Mouse (Mus musculus) embryonic facial prominence, embryonic 10.5 days (tissue): ENCODE data around the gene Spag9. TPM values are rescaled to one million over a fixed set of nuclear protein-coding genes. Genes with fewer than 3 reads are reported as not detected.

Source experiments
- DNase-seq: peaks from one replicate; pipeline ENCODE4 v3.0.0-alpha.2; 2017; ENCODE audit warnings: low spot score
- H3K27ac ChIP-seq: fragments of 300-500 bp; sonication (generic); replicated peaks from 2 replicates; pipeline ENCODE4 v1.5.1; 2016; ENCODE audit warnings: mild to moderate bottlenecking
- H3K27me3 ChIP-seq: fragments of 300-500 bp; sonication (generic); replicated peaks from 2 replicates; pipeline ENCODE4 v1.6.1; 2016; ENCODE audit warnings: low read depth, mild to moderate bottlenecking; ENCODE audit not compliant: poor library complexity, severe bottlenecking
- H3K36me3 ChIP-seq: fragments of 300-500 bp; sonication (generic); replicated peaks from 2 replicates; pipeline ENCODE4 v1.6.1; 2016; ENCODE audit warnings: mild to moderate bottlenecking, moderate library complexity
- H3K4me1 ChIP-seq: fragments of 300-500 bp; sonication (generic); 2 replicates; pipeline ENCODE4 v1.6.1; 2016
- H3K4me3 ChIP-seq: fragments of 300-500 bp; sonication (generic); 2 replicates; pipeline ENCODE4 v1.5.1; 2016; ENCODE audit warnings: mild to moderate bottlenecking, moderate library complexity
- H3K9me3 ChIP-seq: fragments of 300-500 bp; sonication (generic); 2 replicates; pipeline ENCODE4 v1.6.1; 2016; ENCODE audit warnings: mild to moderate bottlenecking
- WGBS: fragments of 180-500 bp; shearing (Covaris S2); methylation state at CpG from one replicate; pipeline ENCODE4 v1.1.7; 2016; 5-methylcytosine and 5-hydroxymethylcytosine counted together
- polyA plus RNA-seq: library from polyadenylated mRNA; unstranded; fragments of >200 nt; fragmentation: Nextera tagmentation; extraction: Ambion mirVana; gene quantifications from 2 replicates; pipeline ENCODE4 v1.2.1, GENCODE M21; 2016

Gene Spag9
- polyA plus RNA-seq, 1 experiment from 2014 or later: 35.5 TPM

- H3K27me3 ChIP-seq: peaks cover 3% of the 10 kb centered on the region; the same call in 1 of the 2 replicates
- H3K4me3 ChIP-seq: no peak overlapping the region
- peak; percentile 66 for DNase-seq
- 64% methylated on average over 12 of the region's 12 CpGs for WGBS
- H3K27ac ChIP-seq: no peak overlapping the region
- no peaks in the 10 kb centered on the region for H3K9me3 ChIP-seq
- H3K36me3 ChIP-seq: peaks cover 16% of the 10 kb centered on the region
- peaks cover 38% of the 10 kb centered on the region for H3K4me1 ChIP-seq
Observed at GRCm38 (mm10) chr11:94129261-94130059, 133.6 kb downstream of the Spag9 start.

GRCm38 (mm10) chr11:94130118-94131095, 134.5 kb downstream of the Spag9 start:
- H3K9me3 ChIP-seq: no peaks in the 10 kb centered on the region
- 70% methylated on average over 4 of the region's 4 CpGs for WGBS
- H3K4me1 ChIP-seq: peaks cover 45% of the 10 kb centered on the region
- peaks cover 16% of the 10 kb centered on the region for H3K36me3 ChIP-seq
- no peak overlapping the region for H3K27ac ChIP-seq
- H3K4me3 ChIP-seq: no peak overlapping the region
- DNase-seq: no peak
- peaks cover 4% of the 10 kb centered on the region; the same call in 1 of the 2 replicates for H3K27me3 ChIP-seq

- Histone ChIP-seq H3K27me3 (peaks cover 18% of the 10 kb centered on the region; the same call in 1 of the 2 replicates), H3K36me3 (no peaks in the 10 kb centered on the region), H3K4me1 (peaks cover 70% of the 10 kb centered on the region), H3K27ac (peak overlapping the region; percentile 26), H3K9me3 (no peaks in the 10 kb centered on the region), H3K4me3 (peak overlapping the region; percentile 14; the same call in 1 of the 2 replicates)
- 21% methylated on average over 11 of the region's 11 CpGs for WGBS
- peak; percentile 86 for DNase-seq
Observed at GRCm38 (mm10) chr11:94133344-94133955, 137.6 kb downstream of the Spag9 start.

- Histone ChIP-seq H3K27ac (peak overlapping the region; percentile 26; the same call in 1 of the 2 replicates), H3K4me1 (peaks cover 78% of the 10 kb centered on the region), H3K9me3 (no peaks in the 10 kb centered on the region), H3K36me3 (no peaks in the 10 kb centered on the region), H3K27me3 (peaks cover 18% of the 10 kb centered on the region; the same call in 1 of the 2 replicates), H3K4me3 (no peak overlapping the region)
- 39% methylated on average over 18 of the region's 18 CpGs for WGBS
- DNase-seq: peak; percentile 54
Observed at GRCm38 (mm10) chr11:94134076-94134838, 138.4 kb downstream of the Spag9 start.

DNA sequence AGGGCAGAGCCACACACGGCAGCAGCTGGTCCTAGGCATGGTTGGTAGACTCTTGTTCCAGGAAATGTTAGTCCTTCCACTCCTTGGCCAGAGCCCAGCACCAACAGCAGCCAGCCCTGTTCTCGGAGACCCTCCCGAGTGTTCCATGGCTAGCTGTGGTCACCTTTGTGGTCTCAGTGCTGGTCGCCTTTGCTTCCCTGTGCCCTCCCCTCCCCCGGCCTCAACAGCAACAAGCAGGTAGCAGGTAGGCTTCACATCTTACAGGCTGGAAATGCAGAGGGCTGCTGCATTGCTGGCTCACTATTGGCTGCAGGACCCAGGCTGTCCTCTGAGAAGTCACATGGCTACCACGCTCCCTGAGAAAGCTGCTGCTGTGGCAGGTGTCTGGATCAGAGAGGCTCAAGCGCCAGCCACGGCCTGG, 139.7 kb downstream of the Spag9 start:
- DNase-seq: no peak
- Histone ChIP-seq H3K4me1 (peaks cover 75% of the 10 kb centered on the region), H3K27me3 (peaks cover 20% of the 10 kb centered on the region; the same call in 1 of the 2 replicates), H3K9me3 (no peaks in the 10 kb centered on the region), H3K4me3 (no peak overlapping the region), H3K27ac (no peak overlapping the region), H3K36me3 (no peaks in the 10 kb centered on the region)
- WGBS: 74% methylated on average over 8 of the region's 8 CpGs

DNA sequence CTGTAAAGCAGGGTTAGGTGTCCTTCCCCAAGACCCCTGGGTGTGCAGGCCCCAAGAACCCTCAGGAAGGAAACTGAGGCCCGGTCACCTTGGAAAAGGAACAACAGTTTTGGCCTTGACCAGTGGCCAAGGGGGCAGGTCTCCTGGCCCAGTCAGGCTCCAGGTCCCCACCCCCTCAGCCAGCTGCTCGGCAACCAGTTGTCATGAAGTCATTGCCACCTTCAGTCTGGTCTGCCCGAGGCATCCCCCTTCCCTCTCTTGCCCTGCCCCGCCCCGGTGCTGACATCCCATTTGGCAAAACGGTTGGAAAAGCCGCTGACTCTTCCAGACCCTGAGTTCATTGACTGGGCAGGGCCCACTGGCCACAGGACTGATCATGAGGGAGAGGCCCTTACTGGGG, 140.8 kb downstream of the Spag9 start:
- Histone ChIP-seq H3K27ac (no peak overlapping the region), H3K36me3 (no peaks in the 10 kb centered on the region), H3K27me3 (peaks cover 22% of the 10 kb centered on the region), H3K9me3 (no peaks in the 10 kb centered on the region), H3K4me3 (no peak overlapping the region), H3K4me1 (peaks cover 76% of the 10 kb centered on the region)
- DNase-seq: no peak
- WGBS: 72% methylated on average over 7 of the region's 7 CpGs

DNA sequence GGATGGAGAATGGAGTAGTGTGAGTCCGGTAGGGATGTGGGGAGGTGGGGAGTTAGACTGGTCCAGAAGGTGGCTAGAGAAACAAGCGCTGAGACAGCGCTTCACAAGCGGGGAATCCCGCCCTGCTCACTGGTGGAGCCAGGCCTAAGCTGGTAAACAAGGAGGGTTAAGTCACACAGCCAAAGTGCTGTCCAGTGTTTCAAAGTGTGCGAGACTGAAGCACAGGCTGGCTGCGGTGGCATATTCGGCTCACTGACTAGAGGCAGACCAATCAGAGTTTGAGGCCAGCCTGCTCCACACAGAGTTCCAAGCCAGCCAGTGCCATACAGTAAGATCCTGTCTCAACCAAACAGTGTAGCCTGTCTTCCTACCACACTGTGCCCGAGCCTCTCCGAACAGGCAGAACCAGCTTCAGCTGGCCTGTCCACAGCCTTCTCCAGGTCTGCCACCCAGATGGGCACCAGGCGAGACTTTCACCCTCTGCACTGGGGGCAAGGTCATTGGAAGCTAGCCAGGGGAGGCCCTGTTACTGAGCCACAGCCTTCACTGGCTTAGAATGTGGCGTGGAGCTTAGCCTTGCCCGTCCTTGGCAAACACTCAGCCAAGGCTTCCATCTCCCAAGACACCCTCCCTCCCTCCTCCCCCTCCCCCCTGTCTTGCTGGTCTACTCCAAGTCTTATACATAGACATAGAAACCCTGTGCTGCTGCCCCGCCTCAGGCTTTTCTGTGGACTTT, 141.6 kb downstream of the Spag9 start:
- Histone ChIP-seq H3K4me1 (peaks cover 69% of the 10 kb centered on the region), H3K27me3 (peaks cover 22% of the 10 kb centered on the region), H3K4me3 (no peak overlapping the region), H3K27ac (peak overlapping the region; percentile 52; the same call in 1 of the 2 replicates), H3K36me3 (no peaks in the 10 kb centered on the region), H3K9me3 (no peaks in the 10 kb centered on the region)
- 71% methylated on average over 14 of the region's 14 CpGs for WGBS
- DNase-seq: no peak

- peak overlapping the region; percentile 52 for H3K27ac ChIP-seq
- 25% methylated on average over 24 of the region's 24 CpGs for WGBS
- peaks cover 22% of the 10 kb centered on the region for H3K27me3 ChIP-seq
- peak; percentile 70 for DNase-seq
- H3K4me3 ChIP-seq: 0 out of 2 replicates have a peak overlapping the region, but pooled peaks have one; percentile 5
- no peaks in the 10 kb centered on the region for H3K36me3 ChIP-seq
- H3K4me1 ChIP-seq: peaks cover 60% of the 10 kb centered on the region
- H3K9me3 ChIP-seq: no peaks in the 10 kb centered on the region
Observed at GRCm38 (mm10) chr11:94138411-94139231, 142.7 kb downstream of the Spag9 start.

- peak overlapping the region; percentile 52 for H3K27ac ChIP-seq
- H3K36me3 ChIP-seq: no peaks in the 10 kb centered on the region
- DNase-seq: no peak
- 73% methylated on average over 5 of the region's 5 CpGs for WGBS
- no peak overlapping the region for H3K4me3 ChIP-seq
- H3K4me1 ChIP-seq: peaks cover 54% of the 10 kb centered on the region
- H3K27me3 ChIP-seq: peaks cover 22% of the 10 kb centered on the region
- no peaks in the 10 kb centered on the region for H3K9me3 ChIP-seq
Observed at GRCm38 (mm10) chr11:94139232-94139620, 143.3 kb downstream of the Spag9 start.

DNA sequence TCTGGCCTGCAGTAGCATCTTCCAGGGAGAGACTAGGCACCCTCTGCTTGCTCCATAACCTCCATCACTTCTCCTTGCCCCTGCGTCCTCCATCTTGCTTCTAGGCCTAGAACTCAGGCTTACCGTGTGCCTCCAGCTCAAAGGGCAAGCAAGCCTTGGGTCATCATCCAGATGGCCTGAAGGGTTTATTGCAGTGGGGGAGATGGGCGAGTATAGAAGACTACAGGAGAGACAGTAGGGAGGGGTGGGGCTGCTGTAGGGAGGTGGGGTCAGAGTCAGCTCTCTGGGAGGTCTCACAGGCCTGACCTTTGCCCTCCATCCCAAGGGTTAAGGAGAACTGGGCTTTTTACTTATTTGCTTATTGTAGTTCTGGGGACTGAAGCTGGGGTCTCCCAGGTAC, 144.6 kb downstream of the Spag9 start:
- H3K4me3 ChIP-seq: no peak overlapping the region
- no peak for DNase-seq
- H3K36me3 ChIP-seq: no peaks in the 10 kb centered on the region
- H3K9me3 ChIP-seq: no peaks in the 10 kb centered on the region
- peaks cover 25% of the 10 kb centered on the region for H3K27me3 ChIP-seq
- H3K27ac ChIP-seq: no peak overlapping the region
- H3K4me1 ChIP-seq: peaks cover 44% of the 10 kb centered on the region
- WGBS: 67% methylated on average over 3 of the region's 3 CpGs
